Mouse (Mus musculus) embryonic facial prominence, embryonic 10.5 days (tissue): ENCODE measurements around the gene Tmco5. TPM values are rescaled to one million over a fixed set of nuclear protein-coding genes. Genes with fewer than 3 reads are reported as not detected.

Experiments used
- DNase-seq: peaks from one replicate; pipeline ENCODE4 v3.0.0-alpha.2; 2017; ENCODE audit warnings: low spot score
- H3K27ac ChIP-seq: fragments of 300-500 bp; sonication (generic); replicated peaks from 2 replicates; pipeline ENCODE4 v1.5.1; 2016; ENCODE audit warnings: mild to moderate bottlenecking
- H3K27me3 ChIP-seq: fragments of 300-500 bp; sonication (generic); replicated peaks from 2 replicates; pipeline ENCODE4 v1.6.1; 2016; ENCODE audit warnings: low read depth, mild to moderate bottlenecking; ENCODE audit not compliant: poor library complexity, severe bottlenecking
- H3K36me3 ChIP-seq: fragments of 300-500 bp; sonication (generic); replicated peaks from 2 replicates; pipeline ENCODE4 v1.6.1; 2016; ENCODE audit warnings: mild to moderate bottlenecking, moderate library complexity
- H3K4me1 ChIP-seq: fragments of 300-500 bp; sonication (generic); 2 replicates; pipeline ENCODE4 v1.6.1; 2016
- H3K4me3 ChIP-seq: fragments of 300-500 bp; sonication (generic); 2 replicates; pipeline ENCODE4 v1.5.1; 2016; ENCODE audit warnings: mild to moderate bottlenecking, moderate library complexity
- H3K9me3 ChIP-seq: fragments of 300-500 bp; sonication (generic); 2 replicates; pipeline ENCODE4 v1.6.1; 2016; ENCODE audit warnings: mild to moderate bottlenecking
- WGBS: fragments of 180-500 bp; shearing (Covaris S2); methylation state at CpG from one replicate; pipeline ENCODE4 v1.1.7; 2016; 5-methylcytosine and 5-hydroxymethylcytosine counted together
- polyA plus RNA-seq: library from polyadenylated mRNA; unstranded; fragments of >200 nt; fragmentation: Nextera tagmentation; extraction: Ambion mirVana; gene quantifications from 2 replicates; pipeline ENCODE4 v1.2.1, GENCODE M21; 2016

The Tmco5 gene
- polyA plus RNA-seq, 1 experiment from 2014 or later, result not detected

DNA sequence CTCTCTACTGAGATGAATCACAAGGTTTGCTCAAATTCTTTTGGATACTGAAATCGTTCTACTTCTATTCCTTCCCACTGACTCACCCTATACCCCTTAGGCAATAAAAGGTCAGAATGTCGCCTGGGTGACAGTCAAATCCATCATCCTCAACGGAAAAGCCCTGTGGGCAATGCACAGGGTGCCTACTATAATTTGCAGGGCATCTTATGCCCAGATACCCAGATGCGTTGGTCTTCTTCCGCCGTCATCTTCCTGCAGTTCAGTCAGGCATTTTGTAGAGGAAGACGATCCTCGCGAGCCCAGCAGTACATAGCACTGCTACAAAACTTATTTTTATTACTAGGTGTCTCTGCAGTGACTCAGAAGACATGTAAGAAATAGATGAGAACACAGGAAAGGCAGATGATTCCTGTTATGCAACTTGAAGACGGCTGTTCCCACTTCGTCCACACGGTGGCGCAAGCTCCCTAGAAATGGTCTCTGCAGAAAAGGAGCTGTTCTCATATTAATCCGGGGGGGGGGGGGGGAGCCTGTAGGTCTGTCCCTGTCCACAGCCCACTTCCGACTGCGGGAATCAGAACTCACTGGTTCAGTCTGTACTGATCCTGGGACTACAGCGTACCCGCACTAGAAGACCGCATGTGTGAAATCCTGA, 21.3 kb downstream of the Tmco5 start:
- H3K27ac ChIP-seq, result peak overlapping the region; percentile 69
- peak; percentile 85 for DNase-seq
- WGBS, result 14% methylated on average over 19 of the region's 19 CpGs
- no peaks in the 10 kb centered on the region for H3K36me3 ChIP-seq
- peak overlapping the region; percentile 47 for H3K4me3 ChIP-seq
- no peaks in the 10 kb centered on the region for H3K9me3 ChIP-seq
- H3K4me1 ChIP-seq, result peaks cover 5% of the 10 kb centered on the region; the same call in 1 of the 2 replicates
- H3K27me3 ChIP-seq, result 0 out of 2 replicates have a peak, but pooled peaks cover 7% of the 10 kb centered on the region

GRCm38 (mm10) chr2:116900273-116900843, 21.9 kb downstream of the Tmco5 start:
- WGBS, result 37% methylated on average over 10 of the region's 10 CpGs
- Histone ChIP-seq H3K9me3 (no peaks in the 10 kb centered on the region), H3K4me1 (peaks cover 5% of the 10 kb centered on the region; the same call in 1 of the 2 replicates), H3K36me3 (no peaks in the 10 kb centered on the region), H3K4me3 (peak overlapping the region; percentile 47), H3K27ac (peak overlapping the region; percentile 69), H3K27me3 (0 out of 2 replicates have a peak, but pooled peaks cover 7% of the 10 kb centered on the region)
- peak; percentile 12 for DNase-seq

- Histone ChIP-seq H3K27me3 (no peaks in the 10 kb centered on the region), H3K27ac (no peak overlapping the region), H3K9me3 (no peaks in the 10 kb centered on the region), H3K4me3 (no peak overlapping the region), H3K4me1 (no peaks in the 10 kb centered on the region), H3K36me3 (no peaks in the 10 kb centered on the region)
- no peak for DNase-seq
- WGBS, result 85% methylated on average over 8 of the region's 8 CpGs
Observed at GRCm38 (mm10) chr2:116908268-116908667, 29.8 kb downstream of the Tmco5 start.

DNA sequence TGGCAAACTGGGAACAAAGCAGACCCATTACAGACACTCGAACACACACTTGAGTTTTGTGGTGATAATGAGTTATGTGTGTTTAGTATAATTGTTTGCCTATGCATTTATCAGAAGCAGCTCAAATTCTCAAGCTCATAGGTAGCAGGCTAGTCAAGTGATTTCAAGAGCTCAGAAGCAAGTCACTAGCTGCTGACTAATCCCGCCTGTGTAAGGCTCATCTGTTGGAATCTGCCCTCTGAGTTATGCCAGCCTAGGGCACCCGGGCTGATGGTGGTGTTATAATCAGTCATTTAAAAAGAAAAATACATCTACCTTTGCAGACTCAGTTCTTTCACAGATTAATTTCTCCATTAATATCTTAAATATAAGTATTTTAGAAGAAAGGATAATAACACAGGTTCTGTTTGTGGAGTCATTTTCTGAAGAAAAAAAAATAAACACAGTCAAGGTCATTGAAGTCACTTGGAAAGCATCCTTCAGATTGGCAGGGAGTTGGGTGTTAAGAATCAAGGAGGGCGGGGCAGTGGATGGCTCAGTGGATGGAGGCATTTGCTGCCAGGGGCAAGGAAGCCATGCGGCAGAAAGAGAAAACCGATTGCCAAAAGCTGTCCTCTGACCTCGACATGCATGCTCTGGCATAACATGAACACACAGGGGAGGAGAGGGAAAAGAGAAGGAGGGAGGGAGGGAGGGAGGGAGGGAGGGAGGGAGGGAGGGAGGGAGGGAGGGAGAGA, 34.0 kb downstream of the Tmco5 start:
- no peak for DNase-seq
- WGBS, result 75% methylated on average over 7 of the region's 7 CpGs
- no peaks in the 10 kb centered on the region for H3K27me3 ChIP-seq
- no peaks in the 10 kb centered on the region for H3K36me3 ChIP-seq
- H3K4me3 ChIP-seq, result no peak overlapping the region
- H3K4me1 ChIP-seq, result no peaks in the 10 kb centered on the region
- H3K27ac ChIP-seq, result no peak overlapping the region
- no peaks in the 10 kb centered on the region for H3K9me3 ChIP-seq

- no peaks in the 10 kb centered on the region for H3K36me3 ChIP-seq
- WGBS, result 90% methylated on average over 20 of the region's 20 CpGs
- DNase-seq, result no peak
Observed at GRCm38 (mm10) chr2:116913677-116914405, 35.4 kb downstream of the Tmco5 start.

DNA sequence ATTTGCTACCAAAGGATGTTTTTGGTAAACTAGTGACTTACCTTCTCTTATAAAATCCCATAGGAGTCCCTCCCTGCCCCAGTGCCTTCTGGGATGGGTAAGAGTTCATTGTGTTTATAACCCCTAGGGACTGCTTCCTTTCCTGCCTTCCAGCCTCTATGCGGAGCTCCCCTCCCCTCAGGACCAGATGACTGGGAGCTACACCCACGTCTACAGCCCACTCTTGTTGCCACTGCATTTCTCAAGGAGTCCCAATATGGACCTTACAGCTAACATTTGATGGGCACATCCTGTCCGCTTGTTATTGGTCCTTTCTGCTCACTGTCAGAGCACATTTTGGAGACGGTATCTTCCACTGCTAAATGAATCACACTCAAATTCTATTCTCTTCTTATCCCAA, 36.1 kb downstream of the Tmco5 start:
- Histone ChIP-seq H3K27me3 (no peaks in the 10 kb centered on the region), H3K27ac (no peak overlapping the region), H3K36me3 (no peaks in the 10 kb centered on the region), H3K4me3 (no peak overlapping the region), H3K9me3 (no peaks in the 10 kb centered on the region), H3K4me1 (no peaks in the 10 kb centered on the region)
- DNase-seq, result no peak
- WGBS, result 74% methylated on average over 4 of the region's 4 CpGs

More at GRCm38 (mm10) chr2:116913677-116914405, 35.4 kb downstream of the Tmco5 start:
- Histone ChIP-seq H3K4me3 (no peak overlapping the region), H3K4me1 (no peaks in the 10 kb centered on the region), H3K27ac (no peak overlapping the region), H3K27me3 (no peaks in the 10 kb centered on the region), H3K9me3 (no peaks in the 10 kb centered on the region)

GRCm38 (mm10) chr2:116918598-116918997, 40.1 kb downstream of the Tmco5 start:
- H3K36me3 ChIP-seq, result no peaks in the 10 kb centered on the region
- DNase-seq, result no peak
- no peak overlapping the region for H3K27ac ChIP-seq
- no peaks in the 10 kb centered on the region for H3K9me3 ChIP-seq
- no peaks in the 10 kb centered on the region for H3K27me3 ChIP-seq
- no peak overlapping the region for H3K4me3 ChIP-seq
- no peaks in the 10 kb centered on the region for H3K4me1 ChIP-seq
- WGBS, result 73% methylated on average over 3 of the region's 3 CpGs

DNA sequence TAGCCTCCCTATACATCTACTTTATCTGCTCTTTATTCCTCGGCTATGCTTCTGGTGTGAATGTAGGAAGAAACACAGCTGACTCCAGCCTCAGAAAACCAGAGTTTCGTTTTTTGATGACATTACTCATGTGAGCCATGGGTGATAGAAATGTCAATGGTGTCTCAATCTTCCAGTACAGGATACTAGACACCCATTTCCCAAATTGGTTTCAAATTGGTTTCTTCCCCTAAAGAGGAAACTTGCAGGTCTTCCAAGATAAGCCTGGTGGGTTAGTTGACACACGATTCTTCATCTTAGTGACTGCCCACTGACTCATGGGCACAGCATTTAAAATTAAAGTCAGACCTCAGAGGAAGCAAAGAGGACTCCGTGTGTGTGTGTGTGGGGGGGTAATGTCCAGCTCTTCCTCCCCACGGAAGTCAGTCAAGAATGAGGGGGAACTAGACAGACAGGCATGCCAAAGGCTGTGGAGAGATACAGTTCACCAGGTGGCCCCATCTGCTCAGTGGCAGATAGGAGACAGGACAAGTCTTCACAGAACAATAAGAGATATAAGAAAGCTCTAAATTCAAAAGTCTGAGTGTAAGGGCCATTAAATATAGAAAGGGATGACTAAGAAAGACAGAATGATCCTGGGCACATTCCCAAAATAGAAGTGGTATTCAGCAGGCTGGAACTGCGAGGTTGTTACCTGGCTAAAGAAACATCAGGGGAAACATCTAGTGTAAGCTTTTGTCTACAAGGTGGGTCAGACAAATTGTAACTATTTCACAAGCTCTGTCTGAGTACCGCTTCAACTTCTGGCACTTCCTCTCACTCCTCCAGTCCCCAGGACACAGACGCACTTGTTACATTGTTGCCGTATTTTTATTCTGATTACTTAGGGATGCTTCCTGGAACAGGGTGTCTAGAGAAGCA, 44.3 kb downstream of the Tmco5 start:
- no peaks in the 10 kb centered on the region for H3K27me3 ChIP-seq
- H3K36me3 ChIP-seq, result no peaks in the 10 kb centered on the region
- WGBS, result 81% methylated on average over 9 of the region's 9 CpGs
- no peak overlapping the region for H3K4me3 ChIP-seq
- no peaks in the 10 kb centered on the region for H3K9me3 ChIP-seq
- no peak for DNase-seq
- H3K27ac ChIP-seq, result no peak overlapping the region
- no peaks in the 10 kb centered on the region for H3K4me1 ChIP-seq

- H3K4me1 ChIP-seq, result no peaks in the 10 kb centered on the region
- no peak overlapping the region for H3K4me3 ChIP-seq
- DNase-seq, result no peak
- H3K27ac ChIP-seq, result no peak overlapping the region
- WGBS, result 93% methylated on average over 3 of the region's 3 CpGs
- no peaks in the 10 kb centered on the region for H3K27me3 ChIP-seq
- H3K9me3 ChIP-seq, result no peaks in the 10 kb centered on the region
- no peaks in the 10 kb centered on the region for H3K36me3 ChIP-seq
Observed at GRCm38 (mm10) chr2:116923684-116924083, 45.2 kb downstream of the Tmco5 start.

DNA sequence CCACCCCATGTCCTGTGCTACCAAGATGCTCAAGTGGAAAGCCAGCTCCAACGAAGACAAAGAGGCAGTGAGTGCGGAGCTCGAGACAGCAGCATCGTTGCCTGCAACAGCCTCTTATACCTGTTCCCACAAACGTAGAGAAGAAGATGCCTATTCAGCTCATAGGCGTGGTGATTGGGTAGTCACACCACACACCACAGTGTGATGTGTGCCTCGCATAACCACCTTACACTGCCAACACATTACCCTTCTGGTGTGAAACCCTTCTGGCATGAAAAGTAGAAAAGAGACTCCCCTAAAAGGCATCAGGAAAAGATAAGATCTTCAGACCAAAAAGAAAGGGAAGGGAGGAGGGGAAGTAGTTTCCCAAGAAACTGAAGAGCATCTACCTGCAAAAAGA, 45.8 kb downstream of the Tmco5 start:
- Histone ChIP-seq H3K27me3 (no peaks in the 10 kb centered on the region), H3K36me3 (no peaks in the 10 kb centered on the region), H3K4me1 (no peaks in the 10 kb centered on the region), H3K9me3 (no peaks in the 10 kb centered on the region), H3K27ac (no peak overlapping the region), H3K4me3 (no peak overlapping the region)
- DNase-seq, result no peak
- 84% methylated on average over 7 of the region's 7 CpGs for WGBS

DNA sequence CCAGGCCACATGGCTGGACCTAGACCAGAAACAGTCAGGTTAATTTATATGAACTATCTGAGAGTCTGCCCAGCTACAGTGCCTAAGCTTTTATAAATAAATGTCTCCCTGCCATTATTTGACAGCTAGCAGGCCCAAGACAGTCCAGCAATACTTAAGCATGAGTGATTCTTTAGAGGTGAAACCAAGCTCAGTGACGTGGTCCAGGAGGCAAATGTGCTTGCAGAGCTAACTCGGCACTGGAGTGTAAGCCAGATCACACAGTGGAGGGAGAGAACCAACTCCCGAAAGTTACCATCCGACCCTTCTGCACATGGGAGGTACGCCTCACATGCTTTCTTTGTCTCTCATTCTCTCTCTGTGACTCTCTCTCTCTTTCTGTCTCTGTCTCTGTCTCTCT, 46.7 kb downstream of the Tmco5 start:
- 78% methylated on average over 5 of the region's 5 CpGs for WGBS
- no peaks in the 10 kb centered on the region for H3K36me3 ChIP-seq
- H3K27ac ChIP-seq, result no peak overlapping the region
- no peaks in the 10 kb centered on the region for H3K27me3 ChIP-seq
- no peaks in the 10 kb centered on the region for H3K9me3 ChIP-seq
- no peak overlapping the region for H3K4me3 ChIP-seq
- DNase-seq, result no peak
- no peaks in the 10 kb centered on the region for H3K4me1 ChIP-seq

DNA sequence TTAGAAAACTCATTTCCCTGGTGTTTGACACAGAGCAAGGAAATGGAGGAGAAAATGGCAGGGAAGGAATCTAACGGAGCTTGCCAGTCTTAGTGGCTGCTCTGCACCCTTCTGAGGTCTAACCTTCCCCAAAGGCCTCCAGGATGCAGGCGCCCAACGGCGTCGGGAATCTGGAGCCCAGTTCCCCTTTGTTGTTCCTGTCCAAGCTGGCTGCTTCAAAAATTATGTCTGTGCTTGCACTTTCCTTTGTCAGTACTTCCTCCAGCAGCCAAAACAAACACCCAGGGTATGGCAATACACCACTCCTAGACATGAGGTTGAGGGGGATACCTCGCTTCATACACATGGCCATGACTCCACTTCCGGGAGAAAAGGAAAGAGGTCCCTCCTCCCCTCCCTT, 53.7 kb downstream of the Tmco5 start:
- H3K27ac ChIP-seq, result no peak overlapping the region
- no peaks in the 10 kb centered on the region for H3K36me3 ChIP-seq
- no peaks in the 10 kb centered on the region for H3K9me3 ChIP-seq
- no peak for DNase-seq
- no peaks in the 10 kb centered on the region for H3K27me3 ChIP-seq
- WGBS, result 92% methylated on average over 7 of the region's 7 CpGs
- H3K4me1 ChIP-seq, result peaks cover 21% of the 10 kb centered on the region
- no peak overlapping the region for H3K4me3 ChIP-seq
